Mouse (Mus musculus) liver, embryonic 14.5 days (tissue): ENCODE data around the gene Cit. TPM values are rescaled to one million over a fixed set of nuclear protein-coding genes. Genes with fewer than 3 reads are reported as not detected.

Experiments
- ATAC-seq: fragments of 200-750 bp; cut with Nextera tagmentation; 2 replicates; pipeline ENCODE4 v1.8.0; 2017; ENCODE audit warnings: moderate number of reproducible peaks, mild to moderate bottlenecking, moderate library complexity; ENCODE audit not compliant: insufficient read depth
- DNase-seq, 3 experiments: peaks; one replicate each; pipeline ENCODE4 v3.0.0-alpha.2; 2012 to 2013; ENCODE audit warnings: low read depth in 3 of 3, low spot score in 3 of 3
- H3K27ac ChIP-seq: fragments of 300-500 bp; sonication (generic); 2 replicates; pipeline ENCODE4 v1.5.1; 2014; ENCODE audit warnings: moderate library complexity, mild to moderate bottlenecking, control low read depth, inconsistent platforms
- H3K27me3 ChIP-seq: fragments of 300-500 bp; sonication (generic); 2 replicates; pipeline ENCODE4 v1.6.1; 2014; ENCODE audit warnings: mild to moderate bottlenecking, low read length, moderate library complexity; ENCODE audit not compliant: control insufficient read depth, insufficient read depth
- H3K36me3 ChIP-seq: fragments of 300-500 bp; sonication (generic); replicated peaks from 2 replicates; pipeline ENCODE4 v1.6.1; 2014; ENCODE audit warnings: low read depth; ENCODE audit not compliant: control insufficient read depth, insufficient read depth
- H3K4me1 ChIP-seq, 2 experiments: fragments of 200-500 bp in 1 of 2; fragments of 300-500 bp in 1 of 2; sonication (generic) in 1 of 2; replicated peaks; 2 replicates each; pipeline ENCODE4 v1.6.1; 2012 to 2014; ENCODE audit warnings: antibody characterized with exemption in 1 of 2, inconsistent platforms in 1 of 2, low read length in 1 of 2; ENCODE audit not compliant: control insufficient read depth in 2 of 2, insufficient read depth in 2 of 2
- H3K4me2 ChIP-seq: fragments of 300-500 bp; sonication (generic); 2 replicates; pipeline ENCODE4 v1.6.1; 2014; ENCODE audit warnings: low read depth, mild to moderate bottlenecking, control low read depth, moderate library complexity
- H3K4me3 ChIP-seq, 2 experiments: fragments of 200-500 bp in 1 of 2; fragments of 300-500 bp in 1 of 2; sonication (generic) in 1 of 2; 2 replicates each; pipeline ENCODE4 v1.5.1; 2012 to 2014; ENCODE audit warnings: low read depth in 2 of 2, low read length in 2 of 2, mild to moderate bottlenecking in 2 of 2, control low read depth in 1 of 2, inconsistent platforms in 1 of 2, moderate library complexity in 1 of 2; ENCODE audit not compliant: insufficient read depth in 1 of 2
- H3K9ac ChIP-seq: fragments of 300-500 bp; sonication (generic); replicated peaks from 2 replicates; pipeline ENCODE4 v1.6.1; 2014; ENCODE audit warnings: mild to moderate bottlenecking, control low read depth, moderate library complexity
- H3K9me3 ChIP-seq: fragments of 300-500 bp; sonication (generic); 2 replicates; pipeline ENCODE4 v1.6.1; 2016; ENCODE audit warnings: low read length, mixed read lengths; ENCODE audit not compliant: control insufficient read depth
- CTCF ChIP-seq: IDR thresholded peaks from 2 replicates; pipeline ENCODE4 v1.5.1; 2016; ENCODE audit warnings: antibody characterized with exemption, low read depth, control low read depth
- EP300 ChIP-seq: IDR thresholded peaks from 2 replicates; pipeline ENCODE4 v1.6.1; 2016; ENCODE audit warnings: antibody characterized with exemption, low read depth
- WGBS: fragments of 180-500 bp; shearing (Covaris S2); extraction: QIAGEN DNeasy Blood & Tissue Kit; methylation state at CpG from one replicate; pipeline ENCODE4 v1.1.7; 2014; ENCODE audit not compliant: insufficient replicate concordance; 5-methylcytosine and 5-hydroxymethylcytosine counted together
- polyA plus RNA-seq, 2 experiments: library from polyadenylated mRNA; depleted of rRNA in 1 of 2; stranded (reverse) in 1 of 2; unstranded in 1 of 2; fragments of >200 nt; fragmentation: Nextera tagmentation in 1 of 2; extraction: Ambion mirVana in 1 of 2; gene quantifications; 2 replicates each; pipeline versions ENCODE4 v1.2.1 to v1.2.3; 2012 to 2014

Cit gene
- polyA plus RNA-seq, 2 experiments: 21.1 to 24.5 TPM

DNA sequence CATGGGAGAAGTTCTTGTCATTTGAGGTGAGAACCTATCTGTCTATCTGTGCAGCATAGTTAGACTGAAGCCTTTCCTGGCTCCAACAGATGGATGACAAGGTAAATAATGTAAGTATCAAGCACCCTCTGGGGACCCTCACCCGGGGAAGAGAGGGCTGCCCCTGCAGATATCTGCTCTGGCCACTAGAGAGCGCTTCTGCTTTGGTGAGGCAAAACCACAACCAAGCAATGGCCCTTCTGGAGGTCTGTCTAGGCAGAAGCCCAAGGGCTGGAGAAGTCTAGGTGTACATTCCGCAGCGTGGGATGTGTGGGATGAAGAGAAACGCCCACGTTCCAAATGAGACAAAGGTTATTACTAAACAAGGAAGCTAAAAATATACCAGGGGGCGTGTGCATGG is 9.8 kb upstream of the Cit start:
- no peak overlapping the region for H3K27ac ChIP-seq
- no peaks in the 10 kb centered on the region for H3K27me3 ChIP-seq
- DNase-seq: no peak
- no peak for TF ChIP-seq EP300
- peak; percentile 65 for TF ChIP-seq CTCF
- 42% methylated on average over 7 of the region's 7 CpGs for WGBS
- no peak overlapping the region for H3K4me2 ChIP-seq
- no peak overlapping the region for H3K4me3 ChIP-seq
- no peaks in the 10 kb centered on the region for H3K9me3 ChIP-seq
- H3K9ac ChIP-seq: no peak overlapping the region
- peaks cover 0 to under 1% of the 10 kb centered on the region in 2 experiments; a peak in 1 of 4 replicates for H3K4me1 ChIP-seq
- H3K36me3 ChIP-seq: no peaks in the 10 kb centered on the region
- ATAC-seq: no peak

DNA sequence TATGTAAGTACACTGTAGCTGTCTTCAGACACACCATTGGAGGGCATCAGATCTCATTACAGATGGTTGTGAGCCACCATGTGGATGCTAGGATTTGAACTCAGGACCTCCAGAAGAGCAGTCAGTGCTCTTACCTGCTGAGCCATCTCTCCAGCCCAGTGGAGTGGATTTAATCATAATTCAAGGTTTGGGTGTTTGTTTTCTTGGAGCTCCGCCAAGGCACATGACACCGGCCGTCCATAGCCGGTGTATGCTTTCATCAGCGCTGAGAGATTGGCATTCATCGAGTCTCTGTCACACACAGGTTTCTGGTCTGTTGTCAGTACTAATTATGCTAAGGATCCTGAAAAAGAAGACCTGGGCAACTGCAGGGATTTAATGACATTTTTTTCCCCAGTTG is 7.0 kb upstream of the Cit start:
- 74% methylated on average over 6 of the region's 6 CpGs for WGBS
- H3K9ac ChIP-seq: no peak overlapping the region
- TF ChIP-seq EP300: no peak
- TF ChIP-seq CTCF: no peak
- H3K27me3 ChIP-seq: no peaks in the 10 kb centered on the region
- peaks cover 0 to 2% of the 10 kb centered on the region in 2 experiments; a peak in 1 of 4 replicates for H3K4me1 ChIP-seq
- no peak overlapping the region for H3K4me2 ChIP-seq
- H3K27ac ChIP-seq: no peak overlapping the region
- ATAC-seq (no peak), DNase-seq (no peak)
- no peaks in the 10 kb centered on the region for H3K9me3 ChIP-seq
- no peaks in the 10 kb centered on the region for H3K36me3 ChIP-seq
- H3K4me3 ChIP-seq: no peak overlapping the region

DNA sequence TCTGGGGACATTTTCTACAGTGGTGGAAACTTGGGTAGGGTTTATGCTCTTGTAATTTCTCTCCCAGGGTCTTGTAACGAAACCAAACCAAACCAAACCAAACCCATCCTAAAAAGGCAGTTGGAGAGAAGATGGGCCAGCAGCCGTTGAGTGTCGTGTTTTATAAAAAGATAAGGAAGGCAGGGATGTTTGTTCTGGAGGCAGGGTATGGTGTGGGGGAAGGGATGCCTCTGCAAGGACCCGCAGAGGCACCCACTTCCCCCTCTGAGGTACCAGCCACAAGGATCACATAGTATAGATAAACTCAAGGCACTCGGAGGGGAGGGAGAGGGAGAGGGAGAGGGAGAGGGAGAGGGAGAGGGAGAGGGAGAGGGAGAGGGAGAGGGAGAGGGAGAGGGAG is 4.6 kb upstream of the Cit start:
- ATAC-seq (no peak), DNase-seq (no peak)
- H3K27me3 ChIP-seq: no peaks in the 10 kb centered on the region
- H3K4me1 ChIP-seq: peaks cover 5 to 8% of the 10 kb centered on the region in 2 experiments
- 7% methylated on average over 5 of the region's 5 CpGs for WGBS
- no peak overlapping the region for H3K9ac ChIP-seq
- no peaks in the 10 kb centered on the region for H3K9me3 ChIP-seq
- no peak for TF ChIP-seq EP300
- no peak for TF ChIP-seq CTCF
- H3K36me3 ChIP-seq: no peaks in the 10 kb centered on the region
- H3K27ac ChIP-seq: no peak overlapping the region
- H3K4me2 ChIP-seq: no peak overlapping the region
- no peak overlapping the region for H3K4me3 ChIP-seq

DNA sequence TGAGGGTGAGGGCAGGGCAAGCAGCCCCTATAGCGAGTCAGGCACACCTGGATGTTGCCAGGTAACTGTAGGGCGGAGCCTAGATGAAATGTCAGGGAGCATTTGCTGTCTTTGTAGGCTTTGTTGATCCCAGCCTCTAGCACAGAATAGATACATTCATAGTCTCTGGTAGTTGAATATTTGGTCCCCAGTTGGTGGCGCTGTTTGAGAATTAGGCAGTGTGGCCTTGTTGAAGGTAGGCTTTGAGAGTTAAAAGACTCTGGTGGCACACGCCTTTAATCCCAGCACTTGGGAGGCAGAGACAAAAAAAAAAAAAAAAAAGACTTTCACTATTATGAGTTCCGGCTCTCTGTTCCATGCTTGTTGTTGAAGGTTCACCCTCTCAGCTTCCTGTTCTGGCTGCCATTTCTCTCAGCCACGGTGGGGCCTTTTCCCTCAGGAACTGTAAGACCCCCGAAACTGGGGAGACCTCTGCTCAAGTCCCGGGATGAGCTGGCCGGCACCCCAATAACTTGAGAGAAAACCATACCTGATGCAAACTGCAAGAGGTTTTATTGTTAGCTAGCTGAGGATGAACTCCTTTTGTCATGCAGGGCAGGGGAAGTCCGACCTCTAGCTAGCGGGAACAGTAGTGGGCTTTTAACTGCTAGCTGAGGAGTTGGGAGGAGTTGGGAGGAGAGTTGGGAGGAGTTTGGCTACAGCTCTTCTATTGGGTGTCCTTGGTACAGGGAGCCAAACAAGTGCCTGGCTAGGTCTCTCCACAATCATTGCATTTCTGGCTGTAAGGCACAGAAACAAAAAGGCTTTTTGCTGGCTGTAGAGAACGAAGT is 3.9 kb upstream of the Cit start:
- H3K9ac ChIP-seq: no peak overlapping the region
- DNase-seq (no peak), ATAC-seq (no peak)
- H3K4me2 ChIP-seq: no peak overlapping the region
- H3K4me3 ChIP-seq: no peak overlapping the region
- WGBS: 70% methylated on average over 12 of the region's 12 CpGs
- H3K36me3 ChIP-seq: no peaks in the 10 kb centered on the region
- H3K27me3 ChIP-seq: no peaks in the 10 kb centered on the region
- no peaks in the 10 kb centered on the region for H3K9me3 ChIP-seq
- peaks cover 8 to 13% of the 10 kb centered on the region in 2 experiments for H3K4me1 ChIP-seq
- TF ChIP-seq EP300 (no peak), CTCF (no peak)
- H3K27ac ChIP-seq: no peak overlapping the region

DNA sequence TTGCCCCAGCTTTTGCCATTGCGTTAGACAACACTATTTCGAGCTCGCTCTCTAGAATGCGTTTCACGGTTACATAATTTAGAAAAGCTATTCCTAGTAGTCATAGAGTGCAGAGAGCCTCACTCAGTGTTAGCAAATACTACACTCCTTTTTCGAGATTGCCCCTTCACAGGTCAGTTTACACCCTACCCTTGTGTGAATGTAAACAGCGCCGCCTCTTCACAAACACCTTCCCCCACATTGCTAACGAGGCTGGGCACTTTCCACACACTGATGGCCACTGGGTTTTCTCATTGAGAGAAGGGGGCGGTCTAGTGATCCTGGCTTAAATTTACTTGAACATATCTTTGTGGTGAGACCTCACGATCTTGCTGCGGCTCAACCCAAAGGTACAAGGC is 711 bp upstream of the Cit start:
- Histone ChIP-seq H3K4me1 (peaks cover 8 to 16% of the 10 kb centered on the region in 2 experiments), H3K4me2 (peak overlapping the region; percentile 70), H3K27ac (peak overlapping the region; percentile 59), H3K36me3 (peaks cover 22% of the 10 kb centered on the region), H3K27me3 (no peaks in the 10 kb centered on the region), H3K9me3 (no peaks in the 10 kb centered on the region), H3K9ac (peak overlapping the region; percentile 82), H3K4me3 (peak overlapping the region; percentile 94 to 99)
- peak in 1 of 3 experiments; percentile 29 for DNase-seq
- TF ChIP-seq EP300 (no peak), CTCF (no peak)
- peak; percentile 44 for ATAC-seq
- WGBS: 5% methylated on average over 12 of the region's 12 CpGs
